Mouse (Mus musculus) bone marrow, adult 2 months (tissue): ENCODE measurements around the gene Tcea2.

Experiments
- CTCF ChIP-seq: fragments of 200-500 bp; IDR thresholded peaks from 2 replicates; pipeline ENCODE4 v1.5.1; 2011; ENCODE audit warnings: low read length, control low read depth; ENCODE audit not compliant: control insufficient read depth, insufficient read depth
- POLR2A ChIP-seq: fragments of 200-500 bp; IDR thresholded peaks from 2 replicates; pipeline ENCODE4 v1.6.1; 2011; ENCODE audit warnings: low read depth, mild to moderate bottlenecking, control low read depth, low read length, borderline replicate concordance; ENCODE audit not compliant: control insufficient read depth

DNA sequence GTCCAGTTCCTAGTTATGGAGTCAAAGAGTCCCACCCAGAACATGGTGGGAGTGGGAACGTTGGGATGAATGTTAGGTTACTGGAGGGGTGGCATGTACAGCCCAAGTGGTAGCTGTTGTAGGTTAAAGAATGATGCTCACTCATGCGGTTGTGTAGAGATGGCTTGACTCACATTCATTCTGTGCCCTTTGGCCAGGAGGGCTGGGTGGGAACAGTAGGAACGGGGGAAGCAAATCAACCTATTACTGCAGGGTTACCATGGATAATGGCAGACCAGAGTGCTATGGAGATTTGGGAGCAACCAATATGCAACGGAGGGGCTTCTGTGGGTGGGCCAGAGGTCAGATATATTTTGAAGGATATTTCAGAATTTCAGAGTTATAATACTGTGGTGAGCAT lies 5.2 kb upstream of the Tcea2 start:
- TF ChIP-seq CTCF = no peak
- TF ChIP-seq POLR2A = no peak
